26 mouse cellular contexts compared by ENCODE assay signal in genomic region chr12:54959569-54959968, GRCm38 (mm10). TPM values are rescaled to one million over a fixed set of nuclear protein-coding genes. Genes with fewer than 3 reads are reported as not detected.
DNase-seq lines count a peak whose midpoint lies in the region; ATAC-seq lines count a peak whose summit lies in the region.
"Had no signal": no experiment of that assay in that cellular context is flagged by ENCODE, and none has a peak within 500 bp of the region (broad histone marks: within the 10 kb centered on the region; RNA-seq: fewer than 3 reads in every experiment).

No protein-coding gene starts in this region.

- peaks cover 17% of the 10 kb centered on the region for H3K36me3 ChIP-seq in heart, embryonic 12.5 days
- no peaks in the 10 kb centered on the region for H3K36me3 ChIP-seq in hindbrain, embryonic 11.5 days (ENCODE audit: control insufficient read depth, insufficient read depth, low read length)
- no peaks in the 10 kb centered on the region for H3K36me3 ChIP-seq in midbrain, embryonic 13.5 days

- no peak overlapping the region for H3K4me3 ChIP-seq in heart, embryonic 12.5 days
- no peak overlapping the region for H3K4me3 ChIP-seq in hindbrain, embryonic 11.5 days (ENCODE audit: low read depth, low read length)
- no peak overlapping the region for H3K4me3 ChIP-seq in midbrain, embryonic 13.5 days (replicated peaks)
- H3K4me3 ChIP-seq: embryonic facial prominence, embryonic 13.5 days; forebrain, embryonic 10.5 days; heart, embryonic 13.5 days; limb, embryonic 13.5 days; neural tube, embryonic 12.5 days had no signal

- no peak overlapping the region for H3K9ac ChIP-seq in heart, embryonic 12.5 days
- H3K9ac ChIP-seq in hindbrain, embryonic 11.5 days (ENCODE audit: low read depth, low read length) = no peak overlapping the region
- H3K9ac ChIP-seq in midbrain, embryonic 13.5 days (replicated peaks) = no peak overlapping the region
- H3K9ac ChIP-seq: embryonic facial prominence, embryonic 13.5 days; heart, embryonic 13.5 days; limb, embryonic 13.5 days; neural tube, embryonic 12.5 days had no signal

- H3K4me1 ChIP-seq in heart, embryonic 12.5 days (replicated peaks) = peaks cover 8% of the 10 kb centered on the region
- H3K4me1 ChIP-seq in hindbrain, embryonic 11.5 days (replicated peaks; ENCODE audit: control insufficient read depth, insufficient read depth, low read length) = no peaks in the 10 kb centered on the region
- H3K4me1 ChIP-seq in midbrain, embryonic 13.5 days (replicated peaks) = no peaks in the 10 kb centered on the region
- H3K4me1 ChIP-seq: embryonic facial prominence, embryonic 13.5 days; forebrain, embryonic 10.5 days; limb, embryonic 13.5 days; neural tube, embryonic 12.5 days had no signal

- no peak overlapping the region for H3K27ac ChIP-seq in heart, embryonic 12.5 days (ENCODE audit: poor library complexity, severe bottlenecking)
- no peak overlapping the region for H3K27ac ChIP-seq in hindbrain, embryonic 11.5 days (ENCODE audit: low read depth, low read length)
- no peak overlapping the region for H3K27ac ChIP-seq in midbrain, embryonic 13.5 days
- H3K27ac ChIP-seq: embryonic facial prominence, embryonic 13.5 days; forebrain, embryonic 10.5 days; heart, embryonic 13.5 days; limb, embryonic 13.5 days; neural tube, embryonic 12.5 days had no signal

- peak; percentile 17 to 26 for DNase-seq in heart, adult 18-20 months
- DNase-seq in adrenal gland, postnatal 14 days = peak; percentile 52
- DNase-seq in lung, postnatal 25 days (ENCODE audit: low spot score) = peak; percentile 41
- DNase-seq in hindbrain, embryonic 11.5 days (ENCODE audit: low spot score) = no peak
- no peak for DNase-seq in neural tube, embryonic 10.5 days (ENCODE audit: extremely low spot score, low spot score)
- DNase-seq: cerebellum, adult 2 months; gastrocnemius, postnatal 10 days; heart, postnatal 4 days; kidney, adult 8-10 months; kidney, postnatal 4 days; thymus, postnatal 25 days had no signal

- no peaks in the 10 kb centered on the region for H3K27me3 ChIP-seq in heart, embryonic 12.5 days (replicated peaks)
- H3K27me3 ChIP-seq in hindbrain, embryonic 11.5 days (ENCODE audit: control insufficient read depth, insufficient read depth, low read length) = no peaks in the 10 kb centered on the region
- no peaks in the 10 kb centered on the region for H3K27me3 ChIP-seq in midbrain, embryonic 13.5 days
- H3K27me3 ChIP-seq: embryonic facial prominence, embryonic 13.5 days; heart, embryonic 13.5 days; limb, embryonic 13.5 days; neural tube, embryonic 12.5 days; Patski had no signal

- H3K4me2 ChIP-seq in heart, embryonic 12.5 days = no peak overlapping the region
- H3K4me2 ChIP-seq in hindbrain, embryonic 11.5 days (replicated peaks; ENCODE audit: low read depth, low read length) = no peak overlapping the region
- no peak overlapping the region for H3K4me2 ChIP-seq in midbrain, embryonic 13.5 days (replicated peaks)
- H3K4me2 ChIP-seq: embryonic facial prominence, embryonic 13.5 days; heart, embryonic 13.5 days; limb, embryonic 13.5 days; neural tube, embryonic 12.5 days had no signal

- 77% methylated on average over 2 of the region's 2 CpGs for WGBS in heart, embryonic 12.5 days
- WGBS in hindbrain, embryonic 11.5 days = 85% methylated on average over 2 of the region's 2 CpGs
- WGBS in midbrain, embryonic 13.5 days = 75% methylated on average over 2 of the region's 2 CpGs

- ATAC-seq in heart, embryonic 12.5 days (ENCODE audit: insufficient number of reproducible peaks, low FRiP score) = no peak
- ATAC-seq in granulocyte monocyte progenitor cell, adult 5-6 weeks (replicated peaks; ENCODE audit: poor library complexity, severe bottlenecking) = peak; percentile 89
- no peak for ATAC-seq in hindbrain, embryonic 11.5 days (ENCODE audit: low FRiP score)
- ATAC-seq in midbrain, embryonic 13.5 days = no peak
- ATAC-seq: activated CD4-positive, CD25-positive, alpha-beta regulatory T cell, adult 4 months; midbrain, embryonic 16.5 days; Patski had no signal

- H3K9me3 ChIP-seq in heart, embryonic 12.5 days (replicated peaks) = no peaks in the 10 kb centered on the region
- no peaks in the 10 kb centered on the region for H3K9me3 ChIP-seq in hindbrain, embryonic 11.5 days (ENCODE audit: control insufficient read depth, low read length)
- no peaks in the 10 kb centered on the region for H3K9me3 ChIP-seq in midbrain, embryonic 13.5 days
- H3K9me3 ChIP-seq: embryonic facial prominence, embryonic 13.5 days; forebrain, embryonic 10.5 days; heart, embryonic 13.5 days; limb, embryonic 13.5 days; neural tube, embryonic 12.5 days had no signal

RNA-seq across cellular contexts. Expression of gene Gm20403, which starts 26.8 kb away (rescaled TPM):
- not detected for total RNA-seq in heart, adult 18-20 months (2021)
- polyA plus RNA-seq in heart, embryonic 12.5 days (2016; fragmentation: Nextera tagmentation; extraction: Ambion mirVana) = not detected in 2 replicates
- not detected in 2 replicates for total RNA-seq in adrenal gland, postnatal 14 days (2021)
- not detected in 2 replicates for total RNA-seq in granulocyte monocyte progenitor cell, adult 5-6 weeks (2014; fragmentation: Nextera tagmentation)
- total RNA-seq in granulocyte monocyte progenitor cell, adult 5-6 weeks (2017) = not detected in 2 replicates
- polyA plus RNA-seq in hindbrain, embryonic 11.5 days (2014; fragmentation: Nextera tagmentation; extraction: Ambion mirVana) = not detected in 2 replicates
- polyA plus RNA-seq in midbrain, embryonic 13.5 days (2015; fragmentation: Nextera tagmentation; extraction: Ambion mirVana) = not detected in 2 replicates
- total RNA-seq: gastrocnemius, postnatal 10 days; heart, postnatal 4 days; layer of hippocampus, postnatal 14 days; left cerebral cortex, postnatal 10 days had no signal
- polyA plus RNA-seq: activated CD4-positive, CD25-positive, alpha-beta regulatory T cell, adult 4 months; cerebellum, adult 2 months; embryonic facial prominence, embryonic 13.5 days; forebrain, embryonic 10.5 days; heart, embryonic 13.5 days; limb, embryonic 13.5 days; midbrain, embryonic 16.5 days; neural tube, embryonic 12.5 days; spleen, adult 2 months; stomach, embryonic 16.5 days had no signal

RNA-seq across cellular contexts. Expression of gene Baz1a, which starts 54.6 kb away (rescaled TPM):
- total RNA-seq in heart, adult 18-20 months (2021) = 10 to 100 TPM in 1 of 2 experiments, 1 to 10 TPM in 1; 5.8 to 10.2 TPM
- polyA plus RNA-seq in heart, embryonic 12.5 days (2016; fragmentation: Nextera tagmentation; extraction: Ambion mirVana) = 15.5 and 19.5 TPM in 2 replicates
- total RNA-seq in adrenal gland, postnatal 14 days (2021) = 26.6 and 32.4 TPM in 2 replicates
- total RNA-seq in granulocyte monocyte progenitor cell, adult 5-6 weeks (2014; fragmentation: Nextera tagmentation) = 153 and 161 TPM in 2 replicates
- 156 and 170 TPM in 2 replicates for total RNA-seq in granulocyte monocyte progenitor cell, adult 5-6 weeks (2017)
- polyA plus RNA-seq in hindbrain, embryonic 11.5 days (2014; fragmentation: Nextera tagmentation; extraction: Ambion mirVana) = 29.0 and 42.1 TPM in 2 replicates
- 16.0 and 21.8 TPM in 2 replicates for polyA plus RNA-seq in midbrain, embryonic 13.5 days (2015; fragmentation: Nextera tagmentation; extraction: Ambion mirVana)

Comparison
In these comparisons a context has a peak if more than half of its experiments do, and no peak if none do; other contexts are left out.
1. DNase-seq: peak in heart, adult 18-20 months (2 of 2), adrenal gland, postnatal 14 days (single experiment) and lung, postnatal 25 days (single experiment); none in hindbrain, embryonic 11.5 days (single experiment) and neural tube, embryonic 10.5 days (single experiment).